Mouse (Mus musculus): ENCODE results near the gene Rab22a. TPM values are rescaled to one million over a fixed set of nuclear protein-coding genes. Genes with fewer than 3 reads are reported as not detected.
"Not testable (repeated sequence)": the region's sequence is repeated elsewhere in the genome, so short reads cannot be mapped to it uniquely, and the experiment has no call there.

Gene Rab22a
- 23.0 and 25.2 TPM in 2 replicates for polyA plus RNA-seq (2016; fragmentation: Nextera tagmentation; extraction: Ambion mirVana)

GRCm38 (mm10) chr2:173659057-173659925 is at the start of gene Rab22a:
Gene Rab22a, plus strand, starts transcription at chr2:173659760.
- Histone ChIP-seq H3K27me3 (ENCODE audit: poor library complexity, severe bottlenecking) (no peaks in the 10 kb centered on the region), H3K9me3 (no peaks in the 10 kb centered on the region), H3K36me3 (replicated peaks) (peaks cover 36% of the 10 kb centered on the region), H3K4me3 (peak within 1 kb of the TSS; percentile 97), H3K4me1 (peaks cover 38% of the 10 kb centered on the region), H3K27ac (peak within 1 kb of the TSS; percentile 96)
- under 1% methylated on average over 55 of the region's 55 CpGs for WGBS
- DNase-seq (ENCODE audit: extremely low spot score, low spot score) = peak; percentile 97

- no peak overlapping the region for H3K4me3 ChIP-seq
- 94% methylated on average over 11 of the region's 11 CpGs for WGBS
- H3K9me3 ChIP-seq = no peaks in the 10 kb centered on the region
- peaks cover 11% of the 10 kb centered on the region for H3K4me1 ChIP-seq
- no peak for DNase-seq (ENCODE audit: extremely low spot score, low spot score)
- no peaks in the 10 kb centered on the region for H3K27me3 ChIP-seq (ENCODE audit: poor library complexity, severe bottlenecking)
- no peak overlapping the region for H3K27ac ChIP-seq
- H3K36me3 ChIP-seq (replicated peaks) = peaks cover 13% of the 10 kb centered on the region
Observed at GRCm38 (mm10) chr2:173615378-173616081, 44.0 kb upstream of the Rab22a start.

- no peak overlapping the region for H3K27ac ChIP-seq
- H3K27me3 ChIP-seq (ENCODE audit: poor library complexity, severe bottlenecking) = no peaks in the 10 kb centered on the region
- H3K4me1 ChIP-seq = peaks cover 6% of the 10 kb centered on the region
- 94% methylated on average over 7 of the region's 7 CpGs for WGBS
- DNase-seq (ENCODE audit: extremely low spot score, low spot score) = no peak
- H3K4me3 ChIP-seq = no peak overlapping the region
- H3K9me3 ChIP-seq = no peaks in the 10 kb centered on the region
- peaks cover 11% of the 10 kb centered on the region for H3K36me3 ChIP-seq (replicated peaks)
Observed at GRCm38 (mm10) chr2:173616156-173616555, 43.4 kb upstream of the Rab22a start.

- H3K27ac ChIP-seq = no peak overlapping the region
- DNase-seq (ENCODE audit: extremely low spot score, low spot score) = no peak
- peaks cover 11% of the 10 kb centered on the region for H3K36me3 ChIP-seq (replicated peaks)
- WGBS = 89% methylated on average over 5 of the region's 5 CpGs
- 0 out of 2 replicates have a peak, but pooled peaks cover 3% of the 10 kb centered on the region for H3K4me1 ChIP-seq
- H3K4me3 ChIP-seq = no peak overlapping the region
- no peaks in the 10 kb centered on the region for H3K27me3 ChIP-seq (ENCODE audit: poor library complexity, severe bottlenecking)
- no peaks in the 10 kb centered on the region for H3K9me3 ChIP-seq
Observed at GRCm38 (mm10) chr2:173619132-173619531, 40.4 kb upstream of the Rab22a start.

GRCm38 (mm10) chr2:173620645-173621044 is 38.9 kb upstream of the Rab22a start:
- no peaks in the 10 kb centered on the region for H3K9me3 ChIP-seq
- no peaks in the 10 kb centered on the region for H3K27me3 ChIP-seq (ENCODE audit: poor library complexity, severe bottlenecking)
- H3K36me3 ChIP-seq (replicated peaks) = no peaks in the 10 kb centered on the region
- 0 out of 2 replicates have a peak, but pooled peaks cover 3% of the 10 kb centered on the region for H3K4me1 ChIP-seq
- no peak overlapping the region for H3K4me3 ChIP-seq
- H3K27ac ChIP-seq = no peak overlapping the region
- DNase-seq (ENCODE audit: extremely low spot score, low spot score) = no peak
- 93% methylated on average over 4 of the region's 4 CpGs for WGBS

- Histone ChIP-seq H3K9me3 (no peaks in the 10 kb centered on the region), H3K27ac (no peak overlapping the region)
- WGBS = 85% methylated on average over 7 of the region's 7 CpGs
Observed at GRCm38 (mm10) chr2:173622173-173622601, 37.4 kb upstream of the Rab22a start.

GRCm38 (mm10) chr2:173624667-173625066 is 34.9 kb upstream of the Rab22a start:
- no peak for DNase-seq (ENCODE audit: extremely low spot score, low spot score)
- Histone ChIP-seq H3K27me3 (ENCODE audit: poor library complexity, severe bottlenecking) (no peaks in the 10 kb centered on the region), H3K27ac (no peak overlapping the region), H3K4me1 (no peaks in the 10 kb centered on the region), H3K4me3 (no peak overlapping the region), H3K9me3 (no peaks in the 10 kb centered on the region), H3K36me3 (replicated peaks) (no peaks in the 10 kb centered on the region)
- 85% methylated on average over 7 of the region's 7 CpGs for WGBS

More at GRCm38 (mm10) chr2:173622173-173622601, 37.4 kb upstream of the Rab22a start:
- no peak overlapping the region for H3K4me3 ChIP-seq
- no peaks in the 10 kb centered on the region for H3K27me3 ChIP-seq (ENCODE audit: poor library complexity, severe bottlenecking)
- 0 out of 2 replicates have a peak, but pooled peaks cover 3% of the 10 kb centered on the region for H3K4me1 ChIP-seq
- DNase-seq (ENCODE audit: extremely low spot score, low spot score) = no peak
- no peaks in the 10 kb centered on the region for H3K36me3 ChIP-seq (replicated peaks)

- Histone ChIP-seq H3K27me3 (ENCODE audit: poor library complexity, severe bottlenecking) (no peaks in the 10 kb centered on the region), H3K4me3 (no peak overlapping the region), H3K27ac (no peak overlapping the region), H3K36me3 (replicated peaks) (no peaks in the 10 kb centered on the region; the same call in 1 of the 2 replicates), H3K9me3 (no peaks in the 10 kb centered on the region), H3K4me1 (no peaks in the 10 kb centered on the region)
- WGBS = 89% methylated on average over 3 of the region's 3 CpGs
- no peak for DNase-seq (ENCODE audit: extremely low spot score, low spot score)
Observed at GRCm38 (mm10) chr2:173625786-173626185, 33.8 kb upstream of the Rab22a start.

- H3K36me3 ChIP-seq (replicated peaks) = peaks cover 14% of the 10 kb centered on the region
- not testable (repeated sequence) for H3K27ac ChIP-seq; H3K27me3 ChIP-seq (ENCODE audit: poor library complexity, severe bottlenecking); H3K4me1 ChIP-seq; H3K9me3 ChIP-seq; H3K4me3 ChIP-seq; DNase-seq (ENCODE audit: extremely low spot score, low spot score)
- WGBS = 95% methylated on average over 15 of the region's 15 CpGs
Observed at GRCm38 (mm10) chr2:173634106-173634505, 25.5 kb upstream of the Rab22a start.

- Histone ChIP-seq H3K4me3 (no peak overlapping the region), H3K27me3 (ENCODE audit: poor library complexity, severe bottlenecking) (peaks cover 48% of the 10 kb centered on the region; the same call in 1 of the 2 replicates), H3K27ac (no peak overlapping the region), H3K36me3 (replicated peaks) (peaks cover 11% of the 10 kb centered on the region), H3K4me1 (peaks cover 14% of the 10 kb centered on the region), H3K9me3 (peaks cover 6% of the 10 kb centered on the region)
- DNase-seq (ENCODE audit: extremely low spot score, low spot score) = no peak
Observed at GRCm38 (mm10) chr2:173641370-173641769, 18.2 kb upstream of the Rab22a start.

GRCm38 (mm10) chr2:173642262-173642999 is 17.1 kb upstream of the Rab22a start:
- H3K4me3 ChIP-seq = no peak overlapping the region
- H3K27ac ChIP-seq = no peak overlapping the region
- H3K4me1 ChIP-seq = peaks cover 14% of the 10 kb centered on the region
- no peak for DNase-seq (ENCODE audit: extremely low spot score, low spot score)
- peaks cover 48% of the 10 kb centered on the region; the same call in 1 of the 2 replicates for H3K27me3 ChIP-seq (ENCODE audit: poor library complexity, severe bottlenecking)
- WGBS = 58% methylated on average over 15 of the region's 15 CpGs
- peaks cover 3% of the 10 kb centered on the region; the same call in 1 of the 2 replicates for H3K9me3 ChIP-seq
- H3K36me3 ChIP-seq (replicated peaks) = peaks cover 13% of the 10 kb centered on the region

GRCm38 (mm10) chr2:173647197-173647911 is 12.2 kb upstream of the Rab22a start:
- DNase-seq (ENCODE audit: extremely low spot score, low spot score) = no peak
- WGBS = 90% methylated on average over 19 of the region's 19 CpGs
- Histone ChIP-seq H3K9me3 (peaks cover 4% of the 10 kb centered on the region; the same call in 1 of the 2 replicates), H3K27ac (no peak overlapping the region), H3K4me1 (peaks cover 6% of the 10 kb centered on the region), H3K27me3 (ENCODE audit: poor library complexity, severe bottlenecking) (peaks cover 26% of the 10 kb centered on the region; the same call in 1 of the 2 replicates), H3K4me3 (no peak overlapping the region), H3K36me3 (replicated peaks) (peaks cover 22% of the 10 kb centered on the region)
